Mouse (Mus musculus): ENCODE results near the gene Itgb2l.

GRCm38 (mm10) chr16:96388481-96388880, 54.9 kb downstream of the Itgb2l start:
- TF ChIP-seq CTCF (IDR thresholded peaks at IDR 0.05; ENCODE audit: low read depth) (no peak), EP300 (optimal IDR thresholded peaks at IDR 0.05) (no peak)

Data from stomach, postnatal 0 days (tissue).